Mouse (Mus musculus): ENCODE measurements around the gene Gm3854.
"Not testable (repeated sequence)": the region's sequence is repeated elsewhere in the genome, so short reads cannot be mapped to it uniquely, and the experiment has no call there.

GRCm38 (mm10) chr7:6368146-6368545, 24.6 kb downstream of the Gm3854 start:
- TF ChIP-seq CTCF, EP300 (IDR thresholded peaks at IDR 0.05): not testable (repeated sequence)

Measured in lung, postnatal 0 days (tissue).